Mouse (Mus musculus) CD4-positive naive resting alpha-beta T cell, adult 57 days (primary cell): ENCODE results near the gene Olfr1509. TPM values are rescaled to one million over a fixed set of nuclear protein-coding genes. Genes with fewer than 3 reads are reported as not detected.

Source experiments
- total RNA-seq: library from RNA; stranded (reverse); gene quantifications from one replicate; pipeline ENCODE4 v1.2.4, GENCODE M21; 2023

Gene Olfr1509
- not detected for total RNA-seq

DNA sequence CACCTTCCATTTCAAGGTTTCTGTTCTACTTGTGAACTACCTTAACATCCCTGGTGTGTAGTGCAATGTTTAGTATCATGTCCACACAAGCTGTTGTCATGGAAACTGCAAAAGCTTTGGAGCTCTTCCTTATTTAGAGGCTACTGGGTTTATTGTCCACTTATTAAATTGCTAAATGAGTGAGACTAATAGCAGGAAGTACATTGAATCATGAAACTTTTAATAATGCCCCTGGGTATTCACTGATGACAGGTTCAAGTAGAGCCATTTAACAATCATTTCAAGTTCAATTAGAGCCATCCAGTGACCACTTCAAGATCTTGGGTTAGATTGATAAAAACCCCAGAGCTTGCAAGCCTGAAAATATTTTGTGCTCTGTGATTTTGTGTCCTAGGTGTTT, at the start of gene Olfr1509:
TSS of gene Olfr1509 (plus strand) at position 301 of the 400 bp plus-strand sequence.

DNA sequence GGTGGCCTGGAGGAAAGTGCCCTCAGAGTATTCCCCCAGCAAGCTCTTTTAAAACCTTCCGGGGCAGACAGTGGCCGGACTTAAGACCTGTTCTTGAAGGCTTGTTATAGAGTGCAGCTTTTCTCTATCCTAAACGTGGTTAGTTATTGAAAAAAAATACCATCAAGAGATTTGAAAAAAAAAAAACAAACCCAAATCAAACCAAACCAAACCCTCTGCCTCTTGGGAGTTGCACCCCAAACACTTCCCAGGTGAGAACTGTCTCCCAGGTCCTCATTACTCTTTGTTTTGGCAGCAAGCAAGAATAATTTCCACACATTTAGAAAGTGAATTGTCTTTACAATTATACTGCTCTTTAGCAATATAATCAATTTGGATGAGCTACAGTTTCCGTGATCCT, 45.5 kb upstream of the Olfr1509 start, which contains the start of gene Olfr1511:
TSS of gene Olfr1511 (minus strand) at position 101 of the 400 bp plus-strand sequence.

DNA sequence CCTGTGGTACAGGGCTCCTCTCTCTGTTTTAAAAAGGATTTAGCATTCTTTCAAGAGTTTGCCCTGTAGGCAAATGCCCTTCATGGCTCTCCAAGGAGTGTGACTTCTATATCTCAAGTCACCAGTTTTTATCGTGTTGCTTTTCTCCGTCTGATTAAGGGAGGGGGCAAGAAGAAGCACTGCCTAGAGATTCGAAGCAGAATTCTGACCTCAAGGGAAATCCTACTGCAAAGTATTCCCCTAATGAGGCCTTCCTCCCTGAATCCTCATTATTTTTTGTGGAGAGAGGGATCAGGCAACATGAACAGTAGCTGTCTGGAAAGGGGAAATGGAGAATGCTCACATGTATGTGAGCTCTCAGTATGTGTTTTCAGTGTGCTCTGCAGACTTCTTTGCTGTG, 28.5 kb upstream of the Olfr1509 start, which contains the start of gene Olfr1510:
TSS of gene Olfr1510 (minus strand) at position 101 of the 400 bp plus-strand sequence.

DNA sequence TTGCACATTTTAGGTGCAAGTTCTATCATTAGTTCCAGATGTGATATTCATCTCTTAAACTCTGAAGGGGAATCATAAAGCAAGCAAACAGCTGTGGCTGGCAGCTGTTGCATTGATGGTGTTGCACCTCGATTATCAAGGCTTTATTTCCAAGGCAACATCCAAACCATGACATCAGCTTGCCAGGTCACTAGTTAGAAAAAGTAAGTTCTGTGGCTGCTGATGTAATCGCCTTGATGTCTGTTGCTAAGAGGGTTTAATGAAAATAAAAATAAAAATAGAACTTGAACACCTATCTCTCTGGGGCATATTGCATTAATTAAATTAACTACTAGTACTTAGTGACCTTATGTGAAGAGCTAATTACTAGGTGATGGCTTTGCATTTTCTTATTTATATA, 24.6 kb downstream of the Olfr1509 start, which contains the start of gene Olfr1508:
TSS of gene Olfr1508 (minus strand) at position 101 of the 400 bp plus-strand sequence.

DNA sequence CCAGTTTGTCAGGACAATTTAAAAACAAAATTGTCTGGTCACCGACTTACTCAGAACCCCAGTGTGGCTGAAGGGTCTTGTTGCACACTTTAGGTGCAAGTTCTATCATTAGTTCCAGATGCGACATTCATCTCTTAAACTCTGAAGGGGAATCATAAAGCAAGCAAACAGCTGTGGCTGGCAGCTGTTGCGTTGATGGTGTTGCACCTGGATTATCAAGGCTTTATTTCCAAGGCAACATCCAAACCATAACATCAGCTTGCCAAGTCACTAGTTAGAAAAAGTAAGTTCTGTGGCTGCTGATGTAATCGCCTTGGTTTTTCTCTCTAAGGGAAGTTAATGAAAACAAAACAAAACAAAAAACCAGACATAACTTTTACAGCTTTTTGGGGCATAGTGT, 52.7 kb downstream of the Olfr1509 start, which contains the start of gene Olfr1507:
TSS of gene Olfr1507 (minus strand) at position 234 of the 400 bp plus-strand sequence.

Other genes with a start within 250 kb of the Olfr1509 start
- gene Supt16, start 245.6 kb upstream of the Olfr1509 start, total RNA-seq, result 57.6 TPM
- gene Chd8, start 185.2 kb upstream of the Olfr1509 start, total RNA-seq, result 228 TPM
- gene Tox4, start 163.8 kb upstream of the Olfr1509 start, total RNA-seq, result 103 TPM
- gene Rab2b, start 163.4 kb upstream of the Olfr1509 start, total RNA-seq, result 14.2 TPM
- gene Mettl3, start 137.9 kb upstream of the Olfr1509 start, total RNA-seq, result 66.6 TPM
- 4.7 TPM for gene Sall2, start 114.2 kb upstream of the Olfr1509 start, total RNA-seq
- gene Olfr1513, start 86.6 kb upstream of the Olfr1509 start, total RNA-seq, result not detected
- not detected for gene Olfr1512, start 63.8 kb upstream of the Olfr1509 start, total RNA-seq
- not detected for gene Olfr1511, start 45.6 kb upstream of the Olfr1509 start, total RNA-seq
- not detected for gene Olfr1510, start 28.6 kb upstream of the Olfr1509 start, total RNA-seq
- gene Olfr1508, start 24.5 kb downstream of the Olfr1509 start, total RNA-seq, result not detected
- not detected for gene Olfr1507, start 52.8 kb downstream of the Olfr1509 start, total RNA-seq